ENCODE assay signal across 9 mouse cellular contexts in the genomic region with DNA sequence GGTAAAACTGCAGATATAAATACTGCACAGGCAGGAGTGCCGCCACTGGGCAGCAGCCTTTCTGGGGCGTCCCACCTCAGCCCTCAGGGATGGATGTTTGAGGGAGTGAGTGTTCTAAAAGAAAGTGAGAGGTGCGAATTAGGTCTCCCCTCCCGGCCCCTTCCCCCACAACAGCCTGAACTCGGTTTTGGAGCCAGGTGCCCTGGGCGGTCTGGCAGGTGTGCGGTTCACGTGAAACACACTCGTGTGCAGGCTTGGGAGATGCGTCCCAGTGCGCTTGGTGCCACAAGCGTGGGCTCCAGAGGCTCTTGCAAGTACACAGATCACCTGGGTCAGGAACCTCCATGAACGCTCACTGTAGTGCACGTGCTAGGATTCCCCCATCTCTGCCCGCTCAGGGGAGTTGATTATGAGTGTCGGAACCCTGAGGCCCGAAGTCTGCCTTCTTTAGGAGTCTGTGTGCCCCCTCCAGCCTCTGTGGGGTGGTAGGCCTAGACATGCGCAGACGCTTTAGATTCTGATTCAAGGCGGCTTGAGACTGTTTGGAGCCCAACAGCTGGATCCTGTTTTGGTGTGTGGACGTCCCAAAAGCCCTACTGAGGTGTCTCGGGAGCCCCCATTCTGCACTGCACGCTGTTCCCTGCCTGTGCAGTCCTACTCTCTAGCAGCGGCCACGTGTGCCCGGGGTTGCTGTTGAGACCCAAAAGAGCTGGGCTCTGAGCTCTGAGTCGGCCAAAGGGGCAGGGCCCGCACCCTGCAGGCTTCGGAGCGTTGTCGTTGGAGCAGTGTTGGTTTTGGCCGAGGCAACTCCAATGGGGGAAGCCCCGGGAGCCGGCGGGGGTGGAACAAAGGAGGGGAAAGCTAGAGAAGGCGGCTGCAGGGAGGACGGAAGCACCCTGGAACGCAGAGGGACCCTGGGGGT. TPM values are rescaled to one million over a fixed set of nuclear protein-coding genes. Genes with fewer than 3 reads are reported as not detected.
DNase-seq lines count a peak whose midpoint lies in the region; ATAC-seq and TF ChIP-seq lines count a peak whose summit lies in the region.
"Had no signal": no experiment of that assay in that cellular context is flagged by ENCODE, and none has a peak within 500 bp of the region (broad histone marks: within the 10 kb centered on the region; RNA-seq: fewer than 3 reads in every experiment).

No protein-coding gene starts in this region.

- peak overlapping the region; percentile 50; the same call in 1 of the 2 replicates for H3K9ac ChIP-seq in hindbrain, postnatal 0 days (replicated peaks; ENCODE audit: low read length)
- H3K9ac ChIP-seq in lung, embryonic 16.5 days (ENCODE audit: low read length), result peak overlapping the region; percentile 40
- H3K9ac ChIP-seq: neural tube, embryonic 12.5 days had no signal

- peak; percentile 24 for DNase-seq in embryo, embryonic 11 days
- DNase-seq in embryo, embryonic 10 days (ENCODE audit: low spot score), result no peak
- DNase-seq in adrenal gland, postnatal 36 days, result peak; percentile 35 to 67
- peak; percentile 78 for DNase-seq in gastrocnemius, postnatal 25 days
- peak; percentile 66 for DNase-seq in hindbrain, postnatal 0 days (ENCODE audit: low spot score)
- DNase-seq in spleen, postnatal 14 days (ENCODE audit: low spot score in 2 of 2), result no peak
- no peak for DNase-seq in retina, embryonic 14.5 days (ENCODE audit: low spot score)

- H3K4me2 ChIP-seq in hindbrain, postnatal 0 days (ENCODE audit: low read depth, low read length), result peak overlapping the region; percentile 53
- H3K4me2 ChIP-seq in lung, embryonic 16.5 days (ENCODE audit: low read depth, low read length), result peak overlapping the region; percentile 29
- H3K4me2 ChIP-seq: neural tube, embryonic 12.5 days had no signal

- H3K4me1 ChIP-seq in hindbrain, postnatal 0 days (ENCODE audit: insufficient read depth, low read length), result peaks cover 56% of the 10 kb centered on the region
- peaks cover 75% of the 10 kb centered on the region for H3K4me1 ChIP-seq in lung, embryonic 16.5 days (replicated peaks; ENCODE audit: control insufficient read depth, insufficient read depth, low read length)

- H3K27ac ChIP-seq in hindbrain, postnatal 0 days, result peak overlapping the region; percentile 90
- H3K27ac ChIP-seq in lung, embryonic 16.5 days (ENCODE audit: low read length), result no peak overlapping the region
- H3K27ac ChIP-seq: neural tube, embryonic 12.5 days had no signal

- ATAC-seq in hindbrain, postnatal 0 days, result peak; percentile 65
- ATAC-seq in lung, embryonic 16.5 days (ENCODE audit: low read depth), result peak; percentile 49

- H3K36me3 ChIP-seq in hindbrain, postnatal 0 days (ENCODE audit: insufficient read depth, low read length), result no peaks in the 10 kb centered on the region
- no peaks in the 10 kb centered on the region for H3K36me3 ChIP-seq in lung, embryonic 16.5 days (ENCODE audit: control insufficient read depth, insufficient read depth, low read length)
- H3K36me3 ChIP-seq: neural tube, embryonic 12.5 days had no signal

- peaks cover 7% of the 10 kb centered on the region for H3K27me3 ChIP-seq in hindbrain, postnatal 0 days (ENCODE audit: insufficient read depth, low read length)
- H3K27me3 ChIP-seq in lung, embryonic 16.5 days (ENCODE audit: control insufficient read depth, insufficient read depth, low read depth, low read length), result peaks cover 28% of the 10 kb centered on the region

- TF ChIP-seq CTCF in hindbrain, postnatal 0 days (IDR thresholded peaks at IDR 0.05; ENCODE audit: low read depth), result no peak

- no peaks in the 10 kb centered on the region for H3K9me3 ChIP-seq in hindbrain, postnatal 0 days (ENCODE audit: low read length)
- no peaks in the 10 kb centered on the region for H3K9me3 ChIP-seq in lung, embryonic 16.5 days (ENCODE audit: control insufficient read depth, low read length)
- H3K9me3 ChIP-seq: neural tube, embryonic 12.5 days had no signal

- 16% methylated on average over 37 of the region's 38 CpGs for WGBS in hindbrain, postnatal 0 days
- 24% methylated on average over 38 of the region's 38 CpGs for WGBS in lung, embryonic 16.5 days

- no peak overlapping the region for H3K4me3 ChIP-seq in hindbrain, postnatal 0 days (ENCODE audit: low read length)
- H3K4me3 ChIP-seq in lung, embryonic 16.5 days (ENCODE audit: low read length), result peak overlapping the region; percentile 17; the same call in 1 of the 2 replicates
- H3K4me3 ChIP-seq: neural tube, embryonic 12.5 days had no signal

RNA-seq across cellular contexts. Expression of a gene that starts 14.1 kb away (rescaled TPM):
- total RNA-seq in adrenal gland, postnatal 36 days (2021), result 100 to 1,000 TPM in 1 of 2 experiments, 10 to 100 TPM in 1; 99.9 to 108 TPM
- total RNA-seq in gastrocnemius, postnatal 25 days (2021), result 100 to 1,000 TPM; 447 to 529 TPM
- 90.4 and 92.5 TPM in 2 replicates for total RNA-seq in hindbrain, postnatal 0 days (2014; rRNA removed)
- 123 and 126 TPM in 2 replicates for polyA plus RNA-seq in hindbrain, postnatal 0 days (2015; fragmentation: Nextera tagmentation; extraction: Ambion mirVana)
- polyA plus RNA-seq in lung, embryonic 16.5 days (2015; fragmentation: Nextera tagmentation; extraction: Ambion mirVana), result 43.9 and 44.6 TPM in 2 replicates

RNA-seq across cellular contexts. Expression of a gene that starts 36.6 kb away (rescaled TPM):
- total RNA-seq in adrenal gland, postnatal 36 days (2021), result 1 to 10 TPM; 9.1 to 10.0 TPM
- total RNA-seq in gastrocnemius, postnatal 25 days (2021), result 1 to 10 TPM; 9.5 to 9.6 TPM
- 6.6 and 7.2 TPM in 2 replicates for total RNA-seq in hindbrain, postnatal 0 days (2014; rRNA removed)
- polyA plus RNA-seq in hindbrain, postnatal 0 days (2015; fragmentation: Nextera tagmentation; extraction: Ambion mirVana), result 12.3 and 12.5 TPM in 2 replicates
- 6.3 and 6.5 TPM in 2 replicates for polyA plus RNA-seq in lung, embryonic 16.5 days (2015; fragmentation: Nextera tagmentation; extraction: Ambion mirVana)

RNA-seq across cellular contexts. Expression of a gene that starts 45.3 kb away (rescaled TPM):
- 10 to 100 TPM; 63.3 to 70.5 TPM for total RNA-seq in adrenal gland, postnatal 36 days (2021)
- 10 to 100 TPM; 20.5 to 22.6 TPM for total RNA-seq in gastrocnemius, postnatal 25 days (2021)
- 33.0 and 34.1 TPM in 2 replicates for total RNA-seq in hindbrain, postnatal 0 days (2014; rRNA removed)
- polyA plus RNA-seq in hindbrain, postnatal 0 days (2015; fragmentation: Nextera tagmentation; extraction: Ambion mirVana), result 43.4 and 45.3 TPM in 2 replicates
- polyA plus RNA-seq in lung, embryonic 16.5 days (2015; fragmentation: Nextera tagmentation; extraction: Ambion mirVana), result 38.6 and 43.0 TPM in 2 replicates

RNA-seq across cellular contexts. Expression of a gene that starts 54.4 kb away (rescaled TPM):
- 100 to 1,000 TPM; 116 to 119 TPM for total RNA-seq in adrenal gland, postnatal 36 days (2021)
- 100 to 1,000 TPM; 134 TPM for total RNA-seq in gastrocnemius, postnatal 25 days (2021)
- total RNA-seq in hindbrain, postnatal 0 days (2014; rRNA removed), result 62.5 and 68.1 TPM in 2 replicates
- 90.6 and 98.0 TPM in 2 replicates for polyA plus RNA-seq in hindbrain, postnatal 0 days (2015; fragmentation: Nextera tagmentation; extraction: Ambion mirVana)
- 110 and 120 TPM in 2 replicates for polyA plus RNA-seq in lung, embryonic 16.5 days (2015; fragmentation: Nextera tagmentation; extraction: Ambion mirVana)

Comparison
In these comparisons a context has a peak if more than half of its experiments do, and no peak if none do; other contexts are left out.
1. DNase-seq: peak in embryo, embryonic 11 days (single experiment), adrenal gland, postnatal 36 days (2 of 2), gastrocnemius, postnatal 25 days (single experiment) and hindbrain, postnatal 0 days (single experiment); none in embryo, embryonic 10 days (single experiment), spleen, postnatal 14 days (0 of 2) and retina, embryonic 14.5 days (single experiment).